Mouse (Mus musculus): ENCODE results near the gene Tmem189. TPM values are rescaled to one million over a fixed set of nuclear protein-coding genes. Genes with fewer than 3 reads are reported as not detected.

Tmem189 gene
- polyA plus RNA-seq, 1 experiment from 2014 or later, result 37.1 TPM

- Histone ChIP-seq H3K9ac (ENCODE audit: low read depth, low read length) (no peak overlapping the region), H3K36me3 (ENCODE audit: control insufficient read depth, insufficient read depth, low read length) (no peaks in the 10 kb centered on the region), H3K4me3 (ENCODE audit: low read length) (no peak overlapping the region), H3K4me2 (ENCODE audit: low read length) (no peak overlapping the region), H3K9me3 (ENCODE audit: control insufficient read depth, low read length) (no peaks in the 10 kb centered on the region), H3K27me3 (replicated peaks; ENCODE audit: control insufficient read depth, insufficient read depth, low read length) (0 out of 2 replicates have a peak, but pooled peaks cover 3% of the 10 kb centered on the region), H3K27ac (ENCODE audit: low read depth, low read length) (no peak overlapping the region), H3K4me1 (ENCODE audit: control insufficient read depth, insufficient read depth, low read depth, low read length) (no peaks in the 10 kb centered on the region)
- WGBS, result 52% methylated on average over 5 of the region's 5 CpGs
- ATAC-seq, result no peak
Measured at GRCm38 (mm10) chr2:167678600-167678999, 11.0 kb downstream of the Tmem189 start.

GRCm38 (mm10) chr2:167675120-167675909, 14.3 kb downstream of the Tmem189 start:
- no peaks in the 10 kb centered on the region for H3K36me3 ChIP-seq (ENCODE audit: control insufficient read depth, insufficient read depth, low read length)
- H3K9ac ChIP-seq (ENCODE audit: low read depth, low read length), result no peak overlapping the region
- H3K4me2 ChIP-seq (ENCODE audit: low read length), result no peak overlapping the region
- WGBS, result 46% methylated on average over 14 of the region's 14 CpGs
- H3K4me1 ChIP-seq (ENCODE audit: control insufficient read depth, insufficient read depth, low read depth, low read length), result no peaks in the 10 kb centered on the region
- no peak for ATAC-seq
- no peak overlapping the region for H3K27ac ChIP-seq (ENCODE audit: low read depth, low read length)
- no peaks in the 10 kb centered on the region for H3K9me3 ChIP-seq (ENCODE audit: control insufficient read depth, low read length)
- H3K4me3 ChIP-seq (ENCODE audit: low read length), result no peak overlapping the region
- H3K27me3 ChIP-seq (replicated peaks; ENCODE audit: control insufficient read depth, insufficient read depth, low read length), result no peaks in the 10 kb centered on the region

GRCm38 (mm10) chr2:167672212-167672685, 17.4 kb downstream of the Tmem189 start:
- H3K4me3 ChIP-seq (ENCODE audit: low read length), result no peak overlapping the region
- WGBS, result 26% methylated on average over 13 of the region's 13 CpGs
- no peaks in the 10 kb centered on the region for H3K9me3 ChIP-seq (ENCODE audit: control insufficient read depth, low read length)
- H3K36me3 ChIP-seq (ENCODE audit: control insufficient read depth, insufficient read depth, low read length), result no peaks in the 10 kb centered on the region
- ATAC-seq, result no peak
- H3K4me1 ChIP-seq (ENCODE audit: control insufficient read depth, insufficient read depth, low read depth, low read length), result no peaks in the 10 kb centered on the region
- H3K27me3 ChIP-seq (replicated peaks; ENCODE audit: control insufficient read depth, insufficient read depth, low read length), result no peaks in the 10 kb centered on the region
- no peak overlapping the region for H3K27ac ChIP-seq (ENCODE audit: low read depth, low read length)
- no peak overlapping the region for H3K9ac ChIP-seq (ENCODE audit: low read depth, low read length)
- no peak overlapping the region for H3K4me2 ChIP-seq (ENCODE audit: low read length)

- Histone ChIP-seq H3K36me3 (ENCODE audit: control insufficient read depth, insufficient read depth, low read length) (no peaks in the 10 kb centered on the region), H3K9ac (ENCODE audit: low read depth, low read length) (no peak overlapping the region), H3K4me3 (ENCODE audit: low read length) (no peak overlapping the region), H3K27me3 (replicated peaks; ENCODE audit: control insufficient read depth, insufficient read depth, low read length) (no peaks in the 10 kb centered on the region), H3K27ac (ENCODE audit: low read depth, low read length) (no peak overlapping the region), H3K4me2 (ENCODE audit: low read length) (no peak overlapping the region), H3K9me3 (ENCODE audit: control insufficient read depth, low read length) (no peaks in the 10 kb centered on the region), H3K4me1 (ENCODE audit: control insufficient read depth, insufficient read depth, low read depth, low read length) (no peaks in the 10 kb centered on the region)
- no peak for ATAC-seq
- 86% methylated on average over 5 of the region's 5 CpGs for WGBS
Measured at GRCm38 (mm10) chr2:167671101-167671633, 18.5 kb downstream of the Tmem189 start.

- H3K9ac ChIP-seq (ENCODE audit: low read depth, low read length), result no peak overlapping the region
- H3K36me3 ChIP-seq (ENCODE audit: control insufficient read depth, insufficient read depth, low read length), result no peaks in the 10 kb centered on the region
- H3K27me3 ChIP-seq (replicated peaks; ENCODE audit: control insufficient read depth, insufficient read depth, low read length), result no peaks in the 10 kb centered on the region
- no peaks in the 10 kb centered on the region for H3K4me1 ChIP-seq (ENCODE audit: control insufficient read depth, insufficient read depth, low read depth, low read length)
- no peak overlapping the region for H3K4me3 ChIP-seq (ENCODE audit: low read length)
- ATAC-seq, result no peak
- H3K9me3 ChIP-seq (ENCODE audit: control insufficient read depth, low read length), result no peaks in the 10 kb centered on the region
- H3K4me2 ChIP-seq (ENCODE audit: low read length), result no peak overlapping the region
- 77% methylated on average over 4 of the region's 4 CpGs for WGBS
- H3K27ac ChIP-seq (ENCODE audit: low read depth, low read length), result no peak overlapping the region
Measured at GRCm38 (mm10) chr2:167669398-167669797, 20.2 kb downstream of the Tmem189 start.

- Histone ChIP-seq H3K27me3 (replicated peaks; ENCODE audit: control insufficient read depth, insufficient read depth, low read length) (no peaks in the 10 kb centered on the region), H3K27ac (ENCODE audit: low read depth, low read length) (no peak overlapping the region), H3K4me3 (ENCODE audit: low read length) (no peak overlapping the region), H3K4me1 (ENCODE audit: control insufficient read depth, insufficient read depth, low read depth, low read length) (no peaks in the 10 kb centered on the region), H3K9ac (ENCODE audit: low read depth, low read length) (no peak overlapping the region), H3K9me3 (ENCODE audit: control insufficient read depth, low read length) (no peaks in the 10 kb centered on the region), H3K36me3 (ENCODE audit: control insufficient read depth, insufficient read depth, low read length) (no peaks in the 10 kb centered on the region), H3K4me2 (ENCODE audit: low read length) (no peak overlapping the region)
- WGBS, result 88% methylated on average over 5 of the region's 5 CpGs
- ATAC-seq, result no peak
Measured at GRCm38 (mm10) chr2:167668426-167668825, 21.2 kb downstream of the Tmem189 start.

GRCm38 (mm10) chr2:167665972-167666713, 23.5 kb downstream of the Tmem189 start:
- ATAC-seq, result no peak
- H3K4me1 ChIP-seq (ENCODE audit: control insufficient read depth, insufficient read depth, low read depth, low read length), result peaks cover 3% of the 10 kb centered on the region
- H3K4me2 ChIP-seq (ENCODE audit: low read length), result no peak overlapping the region
- 84% methylated on average over 18 of the region's 18 CpGs for WGBS
- no peak overlapping the region for H3K4me3 ChIP-seq (ENCODE audit: low read length)
- H3K9me3 ChIP-seq (ENCODE audit: control insufficient read depth, low read length), result no peaks in the 10 kb centered on the region
- H3K9ac ChIP-seq (ENCODE audit: low read depth, low read length), result no peak overlapping the region
- H3K27ac ChIP-seq (ENCODE audit: low read depth, low read length), result no peak overlapping the region
- H3K27me3 ChIP-seq (replicated peaks; ENCODE audit: control insufficient read depth, insufficient read depth, low read length), result no peaks in the 10 kb centered on the region
- H3K36me3 ChIP-seq (ENCODE audit: control insufficient read depth, insufficient read depth, low read length), result no peaks in the 10 kb centered on the region

GRCm38 (mm10) chr2:167662713-167663112, 26.9 kb downstream of the Tmem189 start:
- H3K4me2 ChIP-seq (ENCODE audit: low read length), result no peak overlapping the region

More at GRCm38 (mm10) chr2:167662713-167663112, 26.9 kb downstream of the Tmem189 start:
- Histone ChIP-seq H3K4me3 (ENCODE audit: low read length) (no peak overlapping the region), H3K9ac (ENCODE audit: low read depth, low read length) (no peak overlapping the region), H3K36me3 (ENCODE audit: control insufficient read depth, insufficient read depth, low read length) (no peaks in the 10 kb centered on the region), H3K27me3 (replicated peaks; ENCODE audit: control insufficient read depth, insufficient read depth, low read length) (no peaks in the 10 kb centered on the region), H3K27ac (ENCODE audit: low read depth, low read length) (no peak overlapping the region), H3K4me1 (ENCODE audit: control insufficient read depth, insufficient read depth, low read depth, low read length) (peaks cover 21% of the 10 kb centered on the region), H3K9me3 (ENCODE audit: control insufficient read depth, low read length) (no peaks in the 10 kb centered on the region)
- WGBS, result 53% methylated on average over 6 of the region's 6 CpGs
- no peak for ATAC-seq

All from hindbrain, embryonic 16.5 days (tissue).